Mouse (Mus musculus): Measurements from ENCODE around the gene Eif3g. TPM values are rescaled to one million over a fixed set of nuclear protein-coding genes. Genes with fewer than 3 reads are reported as not detected.

The Eif3g gene
- polyA plus RNA-seq, 1 experiment from 2014 or later = 209 TPM

DNA sequence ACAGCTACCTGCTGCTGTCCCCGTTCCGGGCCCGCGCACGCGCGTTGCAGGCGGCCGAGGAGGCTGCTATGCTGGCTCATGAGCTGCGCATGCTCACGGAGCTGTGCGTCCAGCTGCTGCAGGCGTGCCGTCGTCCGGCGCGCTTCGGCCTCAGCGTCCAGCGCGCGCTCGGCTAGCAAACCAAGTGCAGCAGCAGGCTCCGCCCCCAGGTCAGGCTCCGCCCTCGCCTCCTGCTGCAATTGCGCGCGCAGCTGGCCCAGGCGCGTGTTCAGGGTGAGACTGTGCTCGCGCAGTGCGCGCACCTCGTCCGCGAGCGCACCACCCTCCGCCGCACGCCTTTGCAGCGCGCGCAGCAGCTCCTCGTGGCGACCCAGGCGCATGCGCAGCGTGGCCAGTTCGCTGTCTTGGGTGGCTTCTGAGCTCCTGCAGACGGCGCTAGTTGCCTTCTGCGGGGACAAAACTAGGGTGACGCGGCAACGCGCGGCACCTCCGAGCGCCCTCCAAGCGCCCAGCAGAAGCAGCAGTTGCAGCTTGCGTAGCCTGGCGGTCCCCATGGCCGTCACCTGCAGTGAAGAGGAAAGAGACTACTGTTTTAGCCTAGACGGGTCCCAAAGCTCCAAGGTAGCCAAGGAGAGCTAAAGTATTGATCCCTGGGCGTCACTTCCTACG is 20.2 kb downstream of the Eif3g start:
- H3K36me3 ChIP-seq (ENCODE audit: control insufficient read depth, insufficient read depth) = no peaks in the 10 kb centered on the region
- H3K9ac ChIP-seq (ENCODE audit: low read length) = peak overlapping the region; percentile 82
- peak overlapping the region; percentile 53 for H3K4me3 ChIP-seq (ENCODE audit: low read length)
- peak; percentile 93 for ATAC-seq (replicated peaks; ENCODE audit: extremely low read depth, insufficient read depth, low FRiP score)
- under 1% methylated on average over 69 of the region's 69 CpGs for WGBS
- peak overlapping the region; percentile 93 for H3K27ac ChIP-seq (ENCODE audit: low read length)
- no peaks in the 10 kb centered on the region for H3K27me3 ChIP-seq (ENCODE audit: control insufficient read depth, insufficient read depth, low read length)
- H3K4me2 ChIP-seq (ENCODE audit: low read depth, low read length) = peak overlapping the region; percentile 77
- no peaks in the 10 kb centered on the region for H3K9me3 ChIP-seq (replicated peaks; ENCODE audit: control insufficient read depth, low read length)
- peaks cover 5% of the 10 kb centered on the region for H3K4me1 ChIP-seq (ENCODE audit: control insufficient read depth, insufficient read depth, low read length)

DNA sequence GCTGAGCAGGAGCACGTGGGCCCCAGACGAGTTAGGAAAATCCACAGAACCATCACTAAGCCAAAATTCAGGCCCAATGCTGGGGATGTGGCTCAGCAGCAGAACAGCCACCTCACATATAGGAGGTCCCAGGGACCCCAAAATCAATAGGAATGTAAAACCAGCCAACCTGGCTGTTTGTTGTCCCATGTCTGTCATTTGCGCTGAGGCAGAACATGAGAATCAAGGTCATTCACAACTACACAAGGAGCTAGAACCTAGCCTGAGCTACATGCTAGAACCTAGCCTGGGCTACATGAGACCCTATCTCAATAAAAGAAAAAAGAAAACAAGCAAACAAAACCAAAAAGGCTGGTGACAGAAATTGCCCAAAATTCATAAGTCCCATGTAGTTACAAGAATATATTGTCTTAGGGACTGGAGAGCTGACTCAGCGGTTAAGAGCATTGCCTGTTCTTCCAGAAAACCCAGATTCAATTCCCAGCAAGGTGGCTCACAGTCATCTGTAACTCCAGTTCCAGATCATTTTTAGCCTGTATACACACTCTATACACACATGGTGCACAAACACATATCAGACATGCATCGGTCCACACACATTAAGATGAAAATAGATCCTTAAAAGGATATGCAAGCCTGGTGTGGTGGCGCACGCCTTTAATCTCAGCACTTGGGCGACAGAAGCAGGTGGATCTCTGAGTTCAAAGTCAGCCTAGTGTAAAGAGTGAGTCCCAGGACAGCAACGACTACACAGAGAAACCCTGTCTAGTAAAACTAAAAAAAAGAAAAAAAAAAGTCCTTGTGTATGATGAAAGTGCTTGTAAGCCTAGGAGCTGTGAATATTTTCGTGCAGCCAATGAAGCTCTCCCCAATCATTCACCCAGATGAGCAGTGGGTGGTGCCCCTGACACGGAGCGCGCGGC is 21.0 kb downstream of the Eif3g start:
- 0 out of 2 replicates have a peak, but pooled peaks have one; percentile 0 for ATAC-seq (replicated peaks; ENCODE audit: extremely low read depth, insufficient read depth, low FRiP score)
- Histone ChIP-seq H3K4me2 (ENCODE audit: low read depth, low read length) (peak overlapping the region; percentile 77), H3K27me3 (ENCODE audit: control insufficient read depth, insufficient read depth, low read length) (no peaks in the 10 kb centered on the region), H3K36me3 (ENCODE audit: control insufficient read depth, insufficient read depth) (no peaks in the 10 kb centered on the region), H3K4me3 (ENCODE audit: low read length) (peak overlapping the region; percentile 53), H3K9me3 (replicated peaks; ENCODE audit: control insufficient read depth, low read length) (no peaks in the 10 kb centered on the region), H3K4me1 (ENCODE audit: control insufficient read depth, insufficient read depth, low read length) (peaks cover 5% of the 10 kb centered on the region), H3K27ac (ENCODE audit: low read length) (peak overlapping the region; percentile 54), H3K9ac (ENCODE audit: low read length) (peak overlapping the region; percentile 53)
- WGBS = 35% methylated on average over 14 of the region's 14 CpGs

DNA sequence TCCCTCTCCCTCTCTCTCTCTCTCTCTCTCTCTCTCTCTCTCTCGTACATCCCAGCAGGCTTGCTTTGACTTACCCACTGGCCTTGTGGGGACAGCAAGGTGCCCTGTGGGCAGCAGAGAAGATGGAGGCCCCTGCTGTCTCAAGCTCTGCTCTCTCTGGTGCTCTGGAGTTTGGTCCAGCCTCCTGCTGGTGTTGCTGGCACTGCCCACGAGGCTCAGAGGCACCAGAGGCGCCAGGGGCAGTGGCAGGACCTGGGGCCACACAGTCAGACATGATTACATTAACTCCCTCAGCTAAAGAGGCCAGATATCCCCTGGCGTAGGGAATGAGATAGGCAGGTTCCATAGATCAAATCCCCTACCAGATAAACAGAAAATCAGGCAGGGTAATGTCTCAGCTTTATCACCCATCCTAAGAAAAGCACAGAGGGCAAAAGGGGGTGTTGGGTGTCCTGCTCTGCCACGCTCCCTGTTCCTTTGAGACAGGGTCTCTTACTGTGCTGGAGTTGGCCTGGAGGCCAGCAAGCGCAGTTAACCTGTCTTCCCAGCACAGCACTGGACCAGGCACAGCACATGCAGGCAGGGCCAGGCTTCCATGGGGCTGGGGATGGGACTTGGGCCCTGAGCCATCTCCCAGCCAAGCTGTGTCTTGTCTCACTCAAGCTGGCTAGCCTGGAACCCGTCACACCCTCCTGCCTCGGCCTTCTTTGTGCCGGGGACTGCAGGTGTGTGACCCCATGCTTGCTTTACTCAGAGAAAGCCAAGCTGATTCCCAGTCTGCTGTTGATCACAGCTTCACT is 21.9 kb downstream of the Eif3g start:
- H3K4me1 ChIP-seq (ENCODE audit: control insufficient read depth, insufficient read depth, low read length) = peaks cover 5% of the 10 kb centered on the region
- H3K9me3 ChIP-seq (replicated peaks; ENCODE audit: control insufficient read depth, low read length) = no peaks in the 10 kb centered on the region
- H3K27ac ChIP-seq (ENCODE audit: low read length) = no peak overlapping the region
- no peak overlapping the region for H3K4me3 ChIP-seq (ENCODE audit: low read length)
- WGBS = 58% methylated on average over 9 of the region's 9 CpGs
- H3K9ac ChIP-seq (ENCODE audit: low read length) = no peak overlapping the region
- H3K4me2 ChIP-seq (ENCODE audit: low read depth, low read length) = no peak overlapping the region
- ATAC-seq (replicated peaks; ENCODE audit: extremely low read depth, insufficient read depth, low FRiP score) = no peak
- H3K36me3 ChIP-seq (ENCODE audit: control insufficient read depth, insufficient read depth) = no peaks in the 10 kb centered on the region
- no peaks in the 10 kb centered on the region for H3K27me3 ChIP-seq (ENCODE audit: control insufficient read depth, insufficient read depth, low read length)

GRCm38 (mm10) chr9:20875021-20875790 is 23.2 kb downstream of the Eif3g start:
- Histone ChIP-seq H3K9ac (ENCODE audit: low read length) (no peak overlapping the region), H3K27ac (ENCODE audit: low read length) (no peak overlapping the region), H3K27me3 (ENCODE audit: control insufficient read depth, insufficient read depth, low read length) (0 out of 2 replicates have a peak, but pooled peaks cover 2% of the 10 kb centered on the region), H3K9me3 (replicated peaks; ENCODE audit: control insufficient read depth, low read length) (no peaks in the 10 kb centered on the region), H3K4me3 (ENCODE audit: low read length) (no peak overlapping the region), H3K4me2 (ENCODE audit: low read depth, low read length) (no peak overlapping the region), H3K36me3 (ENCODE audit: control insufficient read depth, insufficient read depth) (no peaks in the 10 kb centered on the region), H3K4me1 (ENCODE audit: control insufficient read depth, insufficient read depth, low read length) (peaks cover 5% of the 10 kb centered on the region)
- 62% methylated on average over 23 of the region's 23 CpGs for WGBS
- no peak for ATAC-seq (replicated peaks; ENCODE audit: extremely low read depth, insufficient read depth, low FRiP score)

DNA sequence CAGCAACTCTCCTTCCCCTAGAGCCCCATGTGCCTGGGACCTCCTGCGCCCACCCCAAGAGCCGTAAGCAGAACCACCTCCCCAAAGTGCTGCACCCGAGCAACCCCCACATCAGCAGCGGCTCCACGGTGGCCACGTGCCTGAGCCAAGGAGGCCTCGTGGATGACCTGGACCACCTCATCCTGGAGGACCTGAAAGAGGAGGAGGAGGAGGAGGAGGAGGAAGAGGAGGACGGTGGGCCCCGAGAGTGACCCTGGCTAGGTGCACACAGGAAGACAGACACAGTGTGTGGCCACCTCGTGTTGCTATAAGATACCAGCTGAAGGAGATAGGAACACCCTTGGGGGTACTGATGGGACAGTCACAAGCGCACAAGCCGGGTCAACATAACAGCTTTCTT is 24.9 kb downstream of the Eif3g start:
- no peak overlapping the region for H3K4me2 ChIP-seq (ENCODE audit: low read depth, low read length)
- ATAC-seq (replicated peaks; ENCODE audit: extremely low read depth, insufficient read depth, low FRiP score) = no peak
- no peak overlapping the region for H3K27ac ChIP-seq (ENCODE audit: low read length)
- no peak overlapping the region for H3K9ac ChIP-seq (ENCODE audit: low read length)
- no peak overlapping the region for H3K4me3 ChIP-seq (ENCODE audit: low read length)
- H3K36me3 ChIP-seq (ENCODE audit: control insufficient read depth, insufficient read depth) = no peaks in the 10 kb centered on the region
- H3K4me1 ChIP-seq (ENCODE audit: control insufficient read depth, insufficient read depth, low read length) = peaks cover 5% of the 10 kb centered on the region
- H3K9me3 ChIP-seq (replicated peaks; ENCODE audit: control insufficient read depth, low read length) = no peaks in the 10 kb centered on the region
- peaks cover 7% of the 10 kb centered on the region for H3K27me3 ChIP-seq (ENCODE audit: control insufficient read depth, insufficient read depth, low read length)
- WGBS = 83% methylated on average over 12 of the region's 12 CpGs

DNA sequence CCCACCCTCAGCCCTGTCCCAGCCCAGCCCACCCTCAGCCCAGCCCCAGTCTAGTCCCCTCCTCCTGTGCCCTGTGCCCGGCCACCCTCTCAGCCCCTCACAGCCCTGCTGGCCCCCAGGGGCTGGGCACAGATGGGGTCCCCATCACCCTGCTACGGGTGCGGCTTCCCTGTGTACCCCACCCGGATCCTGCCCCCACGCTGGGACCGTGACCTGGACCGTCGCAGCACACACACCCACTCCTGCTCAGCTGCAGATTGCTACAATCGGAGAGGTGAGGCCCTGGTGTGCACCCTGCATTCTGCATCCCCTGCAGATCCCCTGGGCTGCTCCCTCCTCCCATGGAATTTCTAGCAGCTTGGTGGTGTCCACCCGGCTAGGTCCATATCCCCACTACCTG is 25.4 kb downstream of the Eif3g start:
- no peaks in the 10 kb centered on the region for H3K9me3 ChIP-seq (replicated peaks; ENCODE audit: control insufficient read depth, low read length)
- H3K4me2 ChIP-seq (ENCODE audit: low read depth, low read length) = no peak overlapping the region
- H3K36me3 ChIP-seq (ENCODE audit: control insufficient read depth, insufficient read depth) = no peaks in the 10 kb centered on the region
- 80% methylated on average over 10 of the region's 10 CpGs for WGBS
- no peak overlapping the region for H3K9ac ChIP-seq (ENCODE audit: low read length)
- no peak for ATAC-seq (replicated peaks; ENCODE audit: extremely low read depth, insufficient read depth, low FRiP score)
- H3K4me1 ChIP-seq (ENCODE audit: control insufficient read depth, insufficient read depth, low read length) = peaks cover 5% of the 10 kb centered on the region
- H3K27ac ChIP-seq (ENCODE audit: low read length) = no peak overlapping the region
- H3K27me3 ChIP-seq (ENCODE audit: control insufficient read depth, insufficient read depth, low read length) = peaks cover 7% of the 10 kb centered on the region
- no peak overlapping the region for H3K4me3 ChIP-seq (ENCODE audit: low read length)

- no peak overlapping the region for H3K4me3 ChIP-seq (ENCODE audit: low read length)
- no peak overlapping the region for H3K4me2 ChIP-seq (ENCODE audit: low read depth, low read length)
- H3K9ac ChIP-seq (ENCODE audit: low read length) = no peak overlapping the region
- no peak for ATAC-seq (replicated peaks; ENCODE audit: extremely low read depth, insufficient read depth, low FRiP score)
- no peaks in the 10 kb centered on the region for H3K9me3 ChIP-seq (replicated peaks; ENCODE audit: control insufficient read depth, low read length)
- 73% methylated on average over 12 of the region's 12 CpGs for WGBS
- H3K36me3 ChIP-seq (ENCODE audit: control insufficient read depth, insufficient read depth) = no peaks in the 10 kb centered on the region
- no peak overlapping the region for H3K27ac ChIP-seq (ENCODE audit: low read length)
- no peaks in the 10 kb centered on the region for H3K4me1 ChIP-seq (ENCODE audit: control insufficient read depth, insufficient read depth, low read length)
- peaks cover 15% of the 10 kb centered on the region for H3K27me3 ChIP-seq (ENCODE audit: control insufficient read depth, insufficient read depth, low read length)
Measured at GRCm38 (mm10) chr9:20870211-20871173, 27.9 kb downstream of the Eif3g start.

Data from heart, embryonic 16.5 days (tissue).